Mouse (Mus musculus): Measurements from ENCODE around the gene 1700025G04Rik. TPM values are rescaled to one million over a fixed set of nuclear protein-coding genes. Genes with fewer than 3 reads are reported as not detected.

Gene 1700025G04Rik
- polyA plus RNA-seq, 2 experiments: 24.3 to 36.4 TPM

- TF ChIP-seq POLR2A (IDR thresholded peaks at IDR 0.05; ENCODE audit: borderline replicate concordance, extremely low read depth, insufficient read depth, insufficient read length): no peak
- H3K27ac ChIP-seq (replicated peaks; ENCODE audit: low read depth, low read length): no peak overlapping the region
- no peaks in the 10 kb centered on the region for H3K9me3 ChIP-seq (ENCODE audit: control insufficient read depth, low read length)
- no peak overlapping the region for H3K4me2 ChIP-seq (replicated peaks; ENCODE audit: low read depth, low read length, severe bottlenecking)
- H3K27me3 ChIP-seq (ENCODE audit: control insufficient read depth, insufficient read depth, low read length): no peaks in the 10 kb centered on the region
- DNase-seq (ENCODE audit: low spot score) (no peak), ATAC-seq (ENCODE audit: low FRiP score, low read depth) (no peak)
- H3K9ac ChIP-seq (ENCODE audit: low read depth, low read length, severe bottlenecking): no peak overlapping the region
- H3K36me3 ChIP-seq (ENCODE audit: control insufficient read depth, insufficient read depth, low read length): no peaks in the 10 kb centered on the region
- 53% methylated on average over 5 of the region's 5 CpGs for WGBS
- H3K4me1 ChIP-seq (ENCODE audit: control insufficient read depth, insufficient read depth, low read length): no peaks in the 10 kb centered on the region
- no peak overlapping the region for H3K4me3 ChIP-seq (replicated peaks; ENCODE audit: low read length)
Observed at GRCm38 (mm10) chr1:152053112-152053511, 36.8 kb downstream of the 1700025G04Rik start.

- Histone ChIP-seq H3K27me3 (ENCODE audit: control insufficient read depth, insufficient read depth, low read length) (no peaks in the 10 kb centered on the region), H3K27ac (replicated peaks; ENCODE audit: low read depth, low read length) (no peak overlapping the region), H3K9me3 (ENCODE audit: control insufficient read depth, low read length) (no peaks in the 10 kb centered on the region), H3K4me2 (replicated peaks; ENCODE audit: low read depth, low read length, severe bottlenecking) (no peak overlapping the region), H3K4me1 (ENCODE audit: control insufficient read depth, insufficient read depth, low read length) (no peaks in the 10 kb centered on the region), H3K9ac (ENCODE audit: low read depth, low read length, severe bottlenecking) (no peak overlapping the region), H3K36me3 (ENCODE audit: control insufficient read depth, insufficient read depth, low read length) (no peaks in the 10 kb centered on the region), H3K4me3 (replicated peaks; ENCODE audit: low read length) (no peak overlapping the region)
- ATAC-seq (ENCODE audit: low FRiP score, low read depth) (no peak), DNase-seq (ENCODE audit: low spot score) (no peak)
- WGBS: 65% methylated on average over 9 of the region's 9 CpGs
- TF ChIP-seq POLR2A (IDR thresholded peaks at IDR 0.05; ENCODE audit: borderline replicate concordance, extremely low read depth, insufficient read depth, insufficient read length): no peak
Observed at GRCm38 (mm10) chr1:152051858-152052257, 38.1 kb downstream of the 1700025G04Rik start.

GRCm38 (mm10) chr1:152050037-152050436, 39.9 kb downstream of the 1700025G04Rik start:
- TF ChIP-seq POLR2A (IDR thresholded peaks at IDR 0.05; ENCODE audit: borderline replicate concordance, extremely low read depth, insufficient read depth, insufficient read length): no peak
- WGBS: 82% methylated on average over 7 of the region's 7 CpGs
- ATAC-seq (ENCODE audit: low FRiP score, low read depth): no peak

GRCm38 (mm10) chr1:152048291-152048690, 41.6 kb downstream of the 1700025G04Rik start:
- Histone ChIP-seq H3K4me1 (ENCODE audit: control insufficient read depth, insufficient read depth, low read length) (no peaks in the 10 kb centered on the region), H3K9ac (ENCODE audit: low read depth, low read length, severe bottlenecking) (no peak overlapping the region), H3K27me3 (ENCODE audit: control insufficient read depth, insufficient read depth, low read length) (no peaks in the 10 kb centered on the region), H3K36me3 (ENCODE audit: control insufficient read depth, insufficient read depth, low read length) (no peaks in the 10 kb centered on the region), H3K27ac (replicated peaks; ENCODE audit: low read depth, low read length) (no peak overlapping the region), H3K4me2 (replicated peaks; ENCODE audit: low read depth, low read length, severe bottlenecking) (no peak overlapping the region), H3K9me3 (ENCODE audit: control insufficient read depth, low read length) (no peaks in the 10 kb centered on the region), H3K4me3 (replicated peaks; ENCODE audit: low read length) (no peak overlapping the region)
- no peak for ATAC-seq (ENCODE audit: low FRiP score, low read depth)
- DNase-seq (ENCODE audit: low spot score): no peak
- WGBS: 59% methylated on average over 4 of the region's 4 CpGs
- TF ChIP-seq POLR2A (IDR thresholded peaks at IDR 0.05; ENCODE audit: borderline replicate concordance, extremely low read depth, insufficient read depth, insufficient read length): no peak

More at GRCm38 (mm10) chr1:152050037-152050436, 39.9 kb downstream of the 1700025G04Rik start:
- Histone ChIP-seq H3K9me3 (ENCODE audit: control insufficient read depth, low read length) (no peaks in the 10 kb centered on the region), H3K9ac (ENCODE audit: low read depth, low read length, severe bottlenecking) (no peak overlapping the region), H3K4me1 (ENCODE audit: control insufficient read depth, insufficient read depth, low read length) (no peaks in the 10 kb centered on the region), H3K36me3 (ENCODE audit: control insufficient read depth, insufficient read depth, low read length) (no peaks in the 10 kb centered on the region), H3K27ac (replicated peaks; ENCODE audit: low read depth, low read length) (no peak overlapping the region), H3K4me2 (replicated peaks; ENCODE audit: low read depth, low read length, severe bottlenecking) (no peak overlapping the region), H3K4me3 (replicated peaks; ENCODE audit: low read length) (no peak overlapping the region), H3K27me3 (ENCODE audit: control insufficient read depth, insufficient read depth, low read length) (no peaks in the 10 kb centered on the region)
- DNase-seq (ENCODE audit: low spot score): no peak

- TF ChIP-seq POLR2A (IDR thresholded peaks at IDR 0.05; ENCODE audit: borderline replicate concordance, extremely low read depth, insufficient read depth, insufficient read length): no peak
- Histone ChIP-seq H3K9ac (ENCODE audit: low read depth, low read length, severe bottlenecking) (no peak overlapping the region), H3K4me2 (replicated peaks; ENCODE audit: low read depth, low read length, severe bottlenecking) (no peak overlapping the region), H3K4me3 (replicated peaks; ENCODE audit: low read length) (no peak overlapping the region), H3K27ac (replicated peaks; ENCODE audit: low read depth, low read length) (no peak overlapping the region), H3K9me3 (ENCODE audit: control insufficient read depth, low read length) (no peaks in the 10 kb centered on the region), H3K4me1 (ENCODE audit: control insufficient read depth, insufficient read depth, low read length) (no peaks in the 10 kb centered on the region), H3K36me3 (ENCODE audit: control insufficient read depth, insufficient read depth, low read length) (no peaks in the 10 kb centered on the region), H3K27me3 (ENCODE audit: control insufficient read depth, insufficient read depth, low read length) (no peaks in the 10 kb centered on the region)
- 16% methylated on average over 5 of the region's 5 CpGs for WGBS
- ATAC-seq (ENCODE audit: low FRiP score, low read depth) (no peak), DNase-seq (ENCODE audit: low spot score) (peak; percentile 23)
Observed at GRCm38 (mm10) chr1:152047416-152047815, 42.5 kb downstream of the 1700025G04Rik start.

GRCm38 (mm10) chr1:152043453-152043852, 46.5 kb downstream of the 1700025G04Rik start:
- Histone ChIP-seq H3K4me1 (ENCODE audit: control insufficient read depth, insufficient read depth, low read length) (peaks cover 19% of the 10 kb centered on the region), H3K27me3 (ENCODE audit: control insufficient read depth, insufficient read depth, low read length) (no peaks in the 10 kb centered on the region), H3K4me2 (replicated peaks; ENCODE audit: low read depth, low read length, severe bottlenecking) (no peak overlapping the region), H3K36me3 (ENCODE audit: control insufficient read depth, insufficient read depth, low read length) (no peaks in the 10 kb centered on the region), H3K27ac (replicated peaks; ENCODE audit: low read depth, low read length) (no peak overlapping the region), H3K4me3 (replicated peaks; ENCODE audit: low read length) (no peak overlapping the region), H3K9ac (ENCODE audit: low read depth, low read length, severe bottlenecking) (no peak overlapping the region), H3K9me3 (ENCODE audit: control insufficient read depth, low read length) (no peaks in the 10 kb centered on the region)
- DNase-seq (ENCODE audit: low spot score) (no peak), ATAC-seq (ENCODE audit: low FRiP score, low read depth) (no peak)
- WGBS: 97% methylated on average over 2 of the region's 2 CpGs
- no peak for TF ChIP-seq POLR2A (IDR thresholded peaks at IDR 0.05; ENCODE audit: borderline replicate concordance, extremely low read depth, insufficient read depth, insufficient read length)
